Mouse (Mus musculus) heart, embryonic 13.5 days (tissue): ENCODE data around the gene Cntd1. TPM values are rescaled to one million over a fixed set of nuclear protein-coding genes. Genes with fewer than 3 reads are reported as not detected.

Source experiments
- ATAC-seq: fragments of 200-750 bp; cut with Nextera tagmentation; 2 replicates; pipeline ENCODE4 v1.8.0; 2017; ENCODE audit warnings: moderate TSS enrichment; ENCODE audit not compliant: insufficient number of reproducible peaks, low FRiP score, low TSS enrichment; ENCODE audit errors: extremely low read depth
- H3K27ac ChIP-seq: fragments of 300-500 bp; sonication (generic); replicated peaks from 2 replicates; pipeline ENCODE4 v1.5.1; 2015; ENCODE audit warnings: moderate library complexity, mild to moderate bottlenecking, inconsistent platforms
- H3K27me3 ChIP-seq: fragments of 300-500 bp; sonication (generic); replicated peaks from 2 replicates; pipeline ENCODE4 v1.6.1; 2015; ENCODE audit warnings: mild to moderate bottlenecking, inconsistent platforms
- H3K36me3 ChIP-seq: fragments of 300-500 bp; sonication (generic); 2 replicates; pipeline ENCODE4 v1.6.1; 2015; ENCODE audit warnings: mild to moderate bottlenecking, inconsistent platforms
- H3K4me1 ChIP-seq: fragments of 300-500 bp; sonication (generic); 2 replicates; pipeline ENCODE4 v1.6.1; 2015; ENCODE audit warnings: inconsistent platforms
- H3K4me2 ChIP-seq: fragments of 300-500 bp; sonication (generic); 2 replicates; pipeline ENCODE4 v1.6.1; 2015; ENCODE audit warnings: inconsistent platforms, mild to moderate bottlenecking, moderate library complexity
- H3K4me3 ChIP-seq: fragments of 300-500 bp; sonication (generic); 2 replicates; pipeline ENCODE4 v1.5.1; 2015; ENCODE audit warnings: moderate library complexity, mild to moderate bottlenecking, inconsistent platforms
- H3K9ac ChIP-seq: fragments of 300-500 bp; sonication (generic); 2 replicates; pipeline ENCODE4 v1.6.1; 2015; ENCODE audit warnings: inconsistent platforms, mild to moderate bottlenecking, moderate library complexity
- H3K9me3 ChIP-seq: fragments of 300-500 bp; sonication (generic); 2 replicates; pipeline ENCODE4 v1.6.1; 2016; ENCODE audit warnings: inconsistent platforms
- WGBS: fragments of 180-500 bp; shearing (Covaris S2); methylation state at CpG from one replicate; pipeline ENCODE4 v1.1.7; 2015; ENCODE audit warnings: mixed read lengths; 5-methylcytosine and 5-hydroxymethylcytosine counted together
- polyA plus RNA-seq: library from polyadenylated mRNA; unstranded; fragments of >200 nt; fragmentation: Nextera tagmentation; extraction: Ambion mirVana; gene quantifications from 2 replicates; pipeline ENCODE4 v1.2.1, GENCODE M21; 2015

Gene Cntd1
- polyA plus RNA-seq, 1 experiment from 2014 or later: 0.48 TPM

- peaks cover 70% of the 10 kb centered on the region for H3K4me1 ChIP-seq
- H3K4me3 ChIP-seq: no peak overlapping the region
- no peaks in the 10 kb centered on the region for H3K9me3 ChIP-seq
- no peak for ATAC-seq
- no peaks in the 10 kb centered on the region for H3K27me3 ChIP-seq
- WGBS: 54% methylated on average over 13 of the region's 13 CpGs
- H3K9ac ChIP-seq: 0 out of 2 replicates have a peak overlapping the region, but pooled peaks have one; percentile 20
- 0 out of 2 replicates have a peak overlapping the region, but pooled peaks have one; percentile 10 for H3K4me2 ChIP-seq
- peak overlapping the region; percentile 83 for H3K27ac ChIP-seq
- peaks cover 18% of the 10 kb centered on the region for H3K36me3 ChIP-seq
These were observed 22.7 kb upstream of the Cntd1 start for GRCm38 (mm10) chr11:101255826-101256775.

- Histone ChIP-seq H3K4me2 (peak overlapping the region; percentile 99), H3K27ac (peak overlapping the region; percentile 90), H3K4me3 (peak overlapping the region; percentile 75), H3K9me3 (no peaks in the 10 kb centered on the region), H3K9ac (peak overlapping the region; percentile 88), H3K36me3 (peaks cover 18% of the 10 kb centered on the region), H3K4me1 (peaks cover 87% of the 10 kb centered on the region), H3K27me3 (peaks cover 24% of the 10 kb centered on the region)
- WGBS: 27% methylated on average over 6 of the region's 6 CpGs
- no peak for ATAC-seq
These were observed 19.5 kb upstream of the Cntd1 start for GRCm38 (mm10) chr11:101259261-101259712.

- H3K27ac ChIP-seq: peak within 1 kb of the TSS; percentile 90
- H3K36me3 ChIP-seq: peaks cover 18% of the 10 kb centered on the region
- peak within 1 kb of the TSS; percentile 99 for H3K4me2 ChIP-seq
- no peaks in the 10 kb centered on the region for H3K9me3 ChIP-seq
- ATAC-seq: peak; percentile 81
- peaks cover 32% of the 10 kb centered on the region for H3K27me3 ChIP-seq
- H3K4me3 ChIP-seq: peak within 1 kb of the TSS; percentile 75
- WGBS: 1% methylated on average over 43 of the region's 43 CpGs
- H3K4me1 ChIP-seq: peaks cover 86% of the 10 kb centered on the region
- peak within 1 kb of the TSS; percentile 88 for H3K9ac ChIP-seq
These were observed 18.6 kb upstream of the Cntd1 start, which contains the start of gene Wnk4 for GRCm38 (mm10) chr11:101259948-101260825. Gene Wnk4, plus strand, starts transcription at chr11:101260567.

GRCm38 (mm10) chr11:101260826-101261380 is 17.9 kb upstream of the Cntd1 start:
- peak overlapping the region; percentile 90 for H3K27ac ChIP-seq
- H3K4me1 ChIP-seq: peaks cover 87% of the 10 kb centered on the region
- WGBS: under 1% methylated on average over 30 of the region's 30 CpGs
- ATAC-seq: no peak
- peaks cover 18% of the 10 kb centered on the region for H3K36me3 ChIP-seq
- no peaks in the 10 kb centered on the region for H3K9me3 ChIP-seq
- peak overlapping the region; percentile 75 for H3K4me3 ChIP-seq
- peaks cover 39% of the 10 kb centered on the region for H3K27me3 ChIP-seq
- peak overlapping the region; percentile 88 for H3K9ac ChIP-seq
- H3K4me2 ChIP-seq: peak overlapping the region; percentile 99

DNA sequence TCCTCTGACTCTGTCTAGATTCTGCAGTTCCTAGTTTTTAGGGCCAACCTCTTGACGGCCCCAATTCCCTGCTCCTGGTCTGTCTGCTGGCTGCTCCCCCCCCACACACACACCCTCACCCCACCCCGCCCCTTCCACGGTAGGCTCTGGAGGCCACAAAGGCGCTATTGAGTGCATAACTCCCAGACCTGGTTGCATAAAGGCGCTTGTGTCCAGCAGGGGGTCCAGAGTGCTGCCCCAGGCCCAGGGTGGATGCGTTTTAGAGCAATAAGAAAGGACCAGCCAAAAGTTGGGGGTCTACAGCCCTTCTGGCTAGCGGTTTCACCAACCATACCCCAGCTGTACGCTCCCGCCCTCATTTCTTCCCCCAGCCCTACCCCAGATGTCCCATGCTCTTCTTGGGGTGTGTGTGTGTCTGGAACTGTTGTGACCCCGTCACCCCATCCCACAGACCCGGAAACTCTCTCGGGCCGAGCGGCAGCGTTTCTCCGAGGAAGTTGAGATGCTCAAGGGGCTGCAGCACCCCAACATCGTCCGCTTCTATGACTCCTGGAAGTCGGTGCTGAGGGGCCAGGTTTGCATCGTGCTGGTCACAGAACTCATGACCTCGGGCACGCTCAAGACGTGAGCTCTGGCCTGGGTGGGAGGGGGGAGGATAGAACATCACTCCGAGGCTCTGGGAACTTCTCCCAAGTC is 16.4 kb upstream of the Cntd1 start:
- Histone ChIP-seq H3K4me1 (peaks cover 77% of the 10 kb centered on the region), H3K4me2 (peak overlapping the region; percentile 99), H3K36me3 (peaks cover 18% of the 10 kb centered on the region), H3K9ac (peak overlapping the region; percentile 88), H3K27ac (no peak overlapping the region), H3K4me3 (peak overlapping the region; percentile 75), H3K27me3 (peaks cover 53% of the 10 kb centered on the region), H3K9me3 (no peaks in the 10 kb centered on the region)
- no peak for ATAC-seq
- 3% methylated on average over 24 of the region's 24 CpGs for WGBS

GRCm38 (mm10) chr11:101263138-101263988 is 15.4 kb upstream of the Cntd1 start:
- Histone ChIP-seq H3K9me3 (no peaks in the 10 kb centered on the region), H3K27ac (no peak overlapping the region), H3K36me3 (peaks cover 11% of the 10 kb centered on the region; the same call in 1 of the 2 replicates), H3K4me1 (peaks cover 68% of the 10 kb centered on the region), H3K9ac (peak overlapping the region; percentile 54), H3K27me3 (peaks cover 58% of the 10 kb centered on the region), H3K4me2 (peak overlapping the region; percentile 99), H3K4me3 (peak overlapping the region; percentile 75)
- ATAC-seq: no peak
- 10% methylated on average over 32 of the region's 32 CpGs for WGBS

DNA sequence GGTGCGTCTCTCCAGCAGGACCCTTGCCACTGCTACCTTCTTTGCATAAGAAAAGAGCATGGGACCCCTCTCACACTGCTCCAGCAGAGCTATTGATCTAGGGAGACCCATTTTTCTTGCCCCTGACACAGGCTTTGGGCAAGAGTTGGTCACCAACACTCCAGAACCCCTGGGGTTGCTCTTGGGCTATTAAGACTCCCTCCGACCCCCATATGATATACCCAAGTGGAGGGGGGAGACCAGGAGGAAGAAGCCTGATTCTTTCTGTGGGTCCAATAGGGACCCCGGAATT is 14.9 kb upstream of the Cntd1 start:
- Histone ChIP-seq H3K4me3 (peak overlapping the region; percentile 75), H3K4me2 (peak overlapping the region; percentile 99), H3K36me3 (peaks cover 7% of the 10 kb centered on the region; the same call in 1 of the 2 replicates), H3K4me1 (peaks cover 62% of the 10 kb centered on the region), H3K9me3 (no peaks in the 10 kb centered on the region), H3K9ac (0 out of 2 replicates have a peak overlapping the region, but pooled peaks have one; percentile 50), H3K27ac (no peak overlapping the region), H3K27me3 (peaks cover 62% of the 10 kb centered on the region)
- ATAC-seq: no peak
- 26% methylated on average over 3 of the region's 3 CpGs for WGBS

- peaks cover 62% of the 10 kb centered on the region for H3K27me3 ChIP-seq
- peak overlapping the region; percentile 60 for H3K4me2 ChIP-seq
- H3K9me3 ChIP-seq: no peaks in the 10 kb centered on the region
- peaks cover 5% of the 10 kb centered on the region; the same call in 1 of the 2 replicates for H3K36me3 ChIP-seq
- H3K9ac ChIP-seq: peak overlapping the region; percentile 34
- WGBS: 7% methylated on average over 31 of the region's 31 CpGs
- no peak for ATAC-seq
- peak overlapping the region; percentile 36 for H3K4me3 ChIP-seq
- peaks cover 60% of the 10 kb centered on the region for H3K4me1 ChIP-seq
- H3K27ac ChIP-seq: no peak overlapping the region
These were observed 13.8 kb upstream of the Cntd1 start for GRCm38 (mm10) chr11:101264954-101265471.

- 45% methylated on average over 6 of the region's 6 CpGs for WGBS
- no peak overlapping the region for H3K27ac ChIP-seq
- no peaks in the 10 kb centered on the region for H3K9me3 ChIP-seq
- peaks cover 5% of the 10 kb centered on the region; the same call in 1 of the 2 replicates for H3K36me3 ChIP-seq
- ATAC-seq: no peak
- no peak overlapping the region for H3K9ac ChIP-seq
- H3K4me2 ChIP-seq: no peak overlapping the region
- H3K27me3 ChIP-seq: peaks cover 62% of the 10 kb centered on the region
- peaks cover 56% of the 10 kb centered on the region for H3K4me1 ChIP-seq
- no peak overlapping the region for H3K4me3 ChIP-seq
These were observed 12.9 kb upstream of the Cntd1 start for GRCm38 (mm10) chr11:101265906-101266305.
